Mouse (Mus musculus): ENCODE data around the gene Clic1.

DNA sequence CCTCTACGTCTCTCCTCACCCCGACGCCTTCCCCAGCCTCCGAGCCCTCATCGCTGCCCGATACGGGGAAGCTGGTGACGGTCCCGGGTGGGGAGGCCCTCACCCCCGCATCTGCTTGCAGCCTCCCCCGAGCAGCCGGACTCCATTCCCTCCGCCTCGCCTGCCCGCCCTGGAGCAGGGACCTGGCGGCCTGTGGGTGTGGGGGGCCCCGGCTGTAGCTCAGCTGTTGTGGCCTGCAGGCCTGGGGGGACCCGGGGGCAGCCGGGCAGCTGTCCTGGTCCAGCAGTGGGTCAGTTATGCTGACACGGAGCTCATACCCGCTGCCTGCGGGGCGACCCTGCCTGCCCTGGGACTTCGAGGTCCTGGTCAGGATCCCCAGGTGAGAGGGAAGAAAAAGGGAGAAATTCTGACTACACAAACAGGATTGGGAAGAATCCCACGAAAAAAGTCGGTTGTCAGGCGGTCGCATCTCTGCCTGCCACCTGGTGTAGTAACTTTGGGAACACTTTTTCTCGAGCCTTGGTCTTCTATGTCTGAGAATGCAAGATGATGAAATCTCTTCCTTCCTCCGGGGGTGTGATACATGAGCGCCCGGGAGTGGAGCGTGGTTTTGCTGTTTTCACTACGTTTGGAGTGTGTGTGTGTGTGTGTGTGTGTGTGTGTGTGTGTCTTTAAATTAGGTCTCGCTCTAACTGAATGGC, 48.2 kb upstream of the Clic1 start:
- TF ChIP-seq POLR2A (IDR thresholded peaks at IDR 0.05; ENCODE audit: control insufficient read depth, extremely low read depth, insufficient read depth, low read length, poor library complexity) = no peak; the same call in 1 of the 2 replicates
- 0 out of 2 replicates have a peak, but pooled peaks have one; percentile 10 for TF ChIP-seq CTCF (IDR thresholded peaks at IDR 0.05; ENCODE audit: borderline replicate concordance, control insufficient read depth, extremely low read depth, insufficient read depth, low read length, poor library complexity)
